Mouse (Mus musculus): ENCODE data around the gene Gm20815.

Gm20815 gene

DNA sequence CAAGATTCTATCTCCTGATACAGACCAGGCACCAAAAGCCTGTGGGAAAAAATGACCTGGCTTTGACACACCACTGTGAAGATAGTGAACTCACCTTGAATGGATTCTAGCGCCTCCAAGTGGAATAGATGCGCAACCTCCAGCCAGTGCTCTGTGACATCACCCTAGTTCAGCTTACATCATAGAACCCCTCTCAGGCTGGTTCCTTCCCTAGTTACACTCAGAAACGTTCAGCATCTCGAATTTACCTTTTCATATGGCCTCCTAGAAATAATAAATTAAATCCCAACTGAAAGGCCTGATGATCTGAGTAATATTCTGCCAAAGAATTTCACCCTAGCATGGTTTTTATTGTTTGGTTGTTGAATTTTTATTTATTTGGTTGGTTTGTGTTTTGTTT lies at the start of gene Gm20815:
Gene Gm20815 (minus strand): TSS at position 101 of the 400 bp plus-strand sequence.
- 13% methylated on average over 1 of the region's 4 CpGs for WGBS
